Mouse (Mus musculus) gastrocnemius, postnatal 4 days (tissue): ENCODE results near the gene Zfhx3. TPM values are rescaled to one million over a fixed set of nuclear protein-coding genes. Genes with fewer than 3 reads are reported as not detected.

Experiments used
- DNase-seq, 2 experiments: peaks; one replicate each; pipeline ENCODE4 v3.0.0; 2021 to 2022; ENCODE audit warnings: low spot score in 2 of 2, mixed read lengths in 2 of 2
- total RNA-seq, 2 experiments: library from RNA; stranded (reverse); gene quantifications; 2 replicates each; pipeline ENCODE4 v1.2.3; 2021

Zfhx3 gene
- total RNA-seq, 2 experiments from 2014 or later, result 15.9 to 16.0 TPM

GRCm38 (mm10) chr8:108950311-108950710 lies 1007.9 kb downstream of the Zfhx3 start:
- no peak for DNase-seq

- DNase-seq, result no peak
Measured at GRCm38 (mm10) chr8:108951560-108951959, 1009.1 kb downstream of the Zfhx3 start.

- DNase-seq, result no peak
Measured at GRCm38 (mm10) chr8:108956416-108956815, 1014.0 kb downstream of the Zfhx3 start.

- DNase-seq, result no peak
Measured at GRCm38 (mm10) chr8:108962516-108962915, 1020.1 kb downstream of the Zfhx3 start.

- no peak for DNase-seq
Measured at GRCm38 (mm10) chr8:108963181-108963580, 1020.7 kb downstream of the Zfhx3 start.

GRCm38 (mm10) chr8:108966041-108966440 lies 1023.6 kb downstream of the Zfhx3 start:
- DNase-seq, result no peak

GRCm38 (mm10) chr8:108973639-108974325 lies 1031.3 kb downstream of the Zfhx3 start:
- no peak for DNase-seq

GRCm38 (mm10) chr8:108977693-108978361 lies 1035.4 kb downstream of the Zfhx3 start:
- no peak for DNase-seq

- no peak for DNase-seq
Measured at GRCm38 (mm10) chr8:108978362-108978750, 1035.9 kb downstream of the Zfhx3 start.

GRCm38 (mm10) chr8:108984904-108985303 lies 1042.5 kb downstream of the Zfhx3 start:
- no peak for DNase-seq

- DNase-seq, result no peak
Measured at GRCm38 (mm10) chr8:108989841-108990240, 1047.4 kb downstream of the Zfhx3 start.

GRCm38 (mm10) chr8:108990537-108990936 lies 1048.1 kb downstream of the Zfhx3 start:
- DNase-seq, result no peak

- DNase-seq, result no peak
Measured at GRCm38 (mm10) chr8:108991395-108991794, 1049.0 kb downstream of the Zfhx3 start.

GRCm38 (mm10) chr8:108993718-108994117 lies 1051.3 kb downstream of the Zfhx3 start:
- DNase-seq, result no peak

GRCm38 (mm10) chr8:108994187-108994586 lies 1051.7 kb downstream of the Zfhx3 start:
- no peak for DNase-seq

- no peak for DNase-seq
Measured at GRCm38 (mm10) chr8:108994880-108995279, 1052.4 kb downstream of the Zfhx3 start.

- DNase-seq, result no peak
Measured at GRCm38 (mm10) chr8:108997334-108997733, 1054.9 kb downstream of the Zfhx3 start.

- no peak for DNase-seq
Measured at GRCm38 (mm10) chr8:108999297-109000249, 1057.1 kb downstream of the Zfhx3 start.

GRCm38 (mm10) chr8:109001031-109001430 lies 1058.6 kb downstream of the Zfhx3 start:
- DNase-seq, result no peak

- DNase-seq, result no peak
Measured at GRCm38 (mm10) chr8:109001923-109002322, 1059.5 kb downstream of the Zfhx3 start.

GRCm38 (mm10) chr8:109006986-109007385 lies 1064.5 kb downstream of the Zfhx3 start:
- DNase-seq, result no peak
